Mouse (Mus musculus): Measurements from ENCODE around the gene Vwa3a. TPM values are rescaled to one million over a fixed set of nuclear protein-coding genes. Genes with fewer than 3 reads are reported as not detected.

Vwa3a gene
- total RNA-seq, 2 experiments from 2014 or later = 0.41 to 0.80 TPM

Other genes with a start within 250 kb of the Vwa3a start
- gene Uqcrc2, start 104.1 kb upstream of the Vwa3a start, total RNA-seq (2021) = 100 to 1,000 TPM; 471 to 589 TPM
- gene Pdzd9, start 69.0 kb upstream of the Vwa3a start, total RNA-seq (2021) = under 1 TPM in 1 of 2 experiments, not detected in 1; 0.13 TPM
- 10 to 100 TPM; 16.1 to 20.9 TPM for gene Mosmo, start 61.7 kb upstream of the Vwa3a start, total RNA-seq (2021)
- gene Gm5737, start 73.0 kb downstream of the Vwa3a start, total RNA-seq (2021) = under 1 TPM; 0.49 to 0.60 TPM
- gene Eef2k, start 103.5 kb downstream of the Vwa3a start, total RNA-seq (2021) = 10 to 100 TPM; 50.3 to 61.8 TPM
- gene Polr3e, start 178.4 kb downstream of the Vwa3a start, total RNA-seq (2021) = 10 to 100 TPM; 12.3 TPM
- 1 to 10 TPM; 4.1 to 6.2 TPM for gene Cdr2, start 243.0 kb downstream of the Vwa3a start, total RNA-seq (2021)
- gene Mfsd13b, start 243.2 kb downstream of the Vwa3a start, total RNA-seq (2021) = not detected

All from gastrocnemius, postnatal 14 days (tissue).